Comparison of ENCODE assay signal across 9 mouse cellular contexts in genomic region chr1:80408586-80408985, GRCm38 (mm10). TPM values are rescaled to one million over a fixed set of nuclear protein-coding genes. Genes with fewer than 3 reads are reported as not detected.
DNase-seq lines count a peak whose midpoint lies in the region; ATAC-seq lines count a peak whose summit lies in the region.
"Had no signal": no experiment of that assay in that cellular context is flagged by ENCODE, and none has a peak within 500 bp of the region (broad histone marks: within the 10 kb centered on the region; RNA-seq: fewer than 3 reads in every experiment).

No protein-coding gene starts in this region.

- no peaks in the 10 kb centered on the region for H3K9me3 ChIP-seq in liver, embryonic 12.5 days (replicated peaks)
- H3K9me3 ChIP-seq in midbrain, embryonic 13.5 days = no peaks in the 10 kb centered on the region
- H3K9me3 ChIP-seq: stomach, embryonic 15.5 days had no signal

- no peak overlapping the region for H3K9ac ChIP-seq in liver, embryonic 12.5 days
- no peak overlapping the region for H3K9ac ChIP-seq in midbrain, embryonic 13.5 days (replicated peaks)
- H3K9ac ChIP-seq: stomach, embryonic 15.5 days had no signal

- no peak overlapping the region for H3K4me3 ChIP-seq in liver, embryonic 12.5 days
- H3K4me3 ChIP-seq in midbrain, embryonic 13.5 days (replicated peaks) = no peak overlapping the region
- H3K4me3 ChIP-seq: stomach, embryonic 15.5 days had no signal

- no peak for ATAC-seq in liver, embryonic 12.5 days
- peak; percentile 80 for ATAC-seq in inflammation-experienced regulatory T-cells, adult 6 months
- ATAC-seq in midbrain, embryonic 13.5 days = peak; percentile 81

- H3K4me2 ChIP-seq in liver, embryonic 12.5 days = no peak overlapping the region
- no peak overlapping the region for H3K4me2 ChIP-seq in midbrain, embryonic 13.5 days (replicated peaks)
- H3K4me2 ChIP-seq: stomach, embryonic 15.5 days had no signal

- DNase-seq in liver = peak; percentile 40
- peak; percentile 83 for DNase-seq in cerebellum, adult 9-10 months
- peak; percentile 37 to 50 for DNase-seq in frontal cortex, postnatal 14 days (ENCODE audit: low spot score in 2 of 2)
- DNase-seq in left cerebral cortex, adult 8-10 months (ENCODE audit: low spot score in 2 of 2) = peak; percentile 21 to 23
- peak; percentile 77 for DNase-seq in skeletal muscle tissue, adult 2 months (ENCODE audit: low read depth, low spot score)

- H3K27me3 ChIP-seq in liver, embryonic 12.5 days (replicated peaks) = no peaks in the 10 kb centered on the region
- H3K27me3 ChIP-seq in midbrain, embryonic 13.5 days = no peaks in the 10 kb centered on the region
- H3K27me3 ChIP-seq: stomach, embryonic 15.5 days had no signal

- H3K36me3 ChIP-seq in liver, embryonic 12.5 days = no peaks in the 10 kb centered on the region
- H3K36me3 ChIP-seq in midbrain, embryonic 13.5 days = no peaks in the 10 kb centered on the region
- H3K36me3 ChIP-seq: stomach, embryonic 15.5 days had no signal

- WGBS in liver, embryonic 12.5 days (ENCODE audit: insufficient replicate concordance) = 5% methylated on average over 3 of the region's 3 CpGs
- WGBS in midbrain, embryonic 13.5 days = 3% methylated on average over 3 of the region's 3 CpGs

- no peaks in the 10 kb centered on the region for H3K4me1 ChIP-seq in liver, embryonic 12.5 days
- no peaks in the 10 kb centered on the region for H3K4me1 ChIP-seq in midbrain, embryonic 13.5 days (replicated peaks)
- H3K4me1 ChIP-seq: stomach, embryonic 15.5 days had no signal

- no peak overlapping the region for H3K27ac ChIP-seq in liver, embryonic 12.5 days
- no peak overlapping the region for H3K27ac ChIP-seq in midbrain, embryonic 13.5 days
- H3K27ac ChIP-seq: stomach, embryonic 15.5 days had no signal

RNA-seq across cellular contexts. Expression of gene Gm45261, which starts 52.7 kb away (rescaled TPM):
- polyA plus RNA-seq in liver, embryonic 12.5 days (2016; fragmentation: Nextera tagmentation; extraction: Ambion mirVana) = not detected in 2 replicates
- not detected for polyA plus RNA-seq in inflammation-experienced regulatory T-cells, adult 6 months (2017; shearing (Covaris generic))
- not detected for total RNA-seq in left cerebral cortex, adult 8-10 months (2022)
- polyA plus RNA-seq in midbrain, embryonic 13.5 days (2015; fragmentation: Nextera tagmentation; extraction: Ambion mirVana) = not detected in 2 replicates
- polyA plus RNA-seq: stomach, embryonic 15.5 days had no signal

Comparison
In these comparisons a context has a peak if more than half of its experiments do, and no peak if none do; other contexts are left out.
1. DNase-seq: peak in every context shown above with its lines; median percentile 83 in cerebellum, adult 9-10 months; 77 in skeletal muscle tissue, adult 2 months; 44 in frontal cortex, postnatal 14 days; 40 in liver; 22 in left cerebral cortex, adult 8-10 months.